In genomic region chr17:44647916-44648315, GRCm38 (mm10) we compare ENCODE assay signal across 20 mouse cellular contexts.
DNase-seq lines count a peak whose midpoint lies in the region; ATAC-seq and TF ChIP-seq lines count a peak whose summit lies in the region.
"Had no signal": no experiment of that assay in that cellular context is flagged by ENCODE, and none has a peak within 500 bp of the region (broad histone marks: within the 10 kb centered on the region; RNA-seq: fewer than 3 reads in every experiment).

No protein-coding gene starts in this region.

- no peak overlapping the region for H3K4me3 ChIP-seq in myocyte
- H3K4me3 ChIP-seq: forebrain, embryonic 12.5 days; heart, embryonic 13.5 days; intestine, embryonic 15.5 days; limb, embryonic 12.5 days; liver, embryonic 12.5 days; neural tube, embryonic 12.5 days had no signal

- ATAC-seq in frontal cortex, adult (ENCODE audit: low TSS enrichment), result 0 out of 2 replicates have a peak, but pooled peaks have one; percentile 22
- ATAC-seq: intestine, embryonic 15.5 days; liver, embryonic 12.5 days had no signal

- no peak for TF ChIP-seq POLR2A in myocyte (IDR thresholded peaks at IDR 0.05; ENCODE audit: insufficient read length, low read depth)

- H3K27me3 ChIP-seq in myocyte (ENCODE audit: control insufficient read depth, insufficient read depth, insufficient read length), result no peaks in the 10 kb centered on the region
- H3K27me3 ChIP-seq: CH12.LX; forebrain, embryonic 12.5 days; intestine, embryonic 15.5 days; limb, embryonic 12.5 days; liver, embryonic 12.5 days had no signal

- intact Hi-C loops in left cerebral cortex, postnatal 14 days (cut with DNase I), result no loop called here
- intact Hi-C loops in left cerebral cortex, postnatal 25 days (cut with DNase I), result no loop called here

- no peak for DNase-seq in frontal cortex, postnatal 14 days (ENCODE audit: low spot score in 2 of 2)
- peak; percentile 22 to 37 for DNase-seq in left cerebral cortex, postnatal 14 days (ENCODE audit: low spot score in 2 of 2)
- no peak for DNase-seq in left cerebral cortex, postnatal 25 days (ENCODE audit: low spot score in 2 of 2)
- DNase-seq in layer of hippocampus, adult 18-20 months (ENCODE audit: low spot score in 2 of 2), result peak; percentile 62 to 78
- DNase-seq in thymus, adult 18-20 months, result no peak
- DNase-seq: adrenal gland, postnatal 25 days; cerebellum, adult 18-20 months; lung, adult 2 months; right cerebral cortex, adult 18-20 months; thymus, postnatal 36 days had no signal

- H3ac ChIP-seq in myocyte (ENCODE audit: control insufficient read depth, insufficient read length), result no peak overlapping the region

- H3K36me3 ChIP-seq in myocyte (ENCODE audit: control insufficient read depth, insufficient read depth), result peaks cover 7% of the 10 kb centered on the region
- H3K36me3 ChIP-seq: forebrain, embryonic 12.5 days; heart, embryonic 13.5 days; intestine, embryonic 15.5 days; limb, embryonic 12.5 days; liver, embryonic 12.5 days; neural tube, embryonic 12.5 days had no signal

- peaks cover 53% of the 10 kb centered on the region for H3K79me2 ChIP-seq in myocyte (ENCODE audit: control insufficient read depth, insufficient read depth)

- no peak overlapping the region for H3K4me2 ChIP-seq in myocyte (ENCODE audit: low read depth)
- H3K4me2 ChIP-seq: forebrain, embryonic 12.5 days; heart, embryonic 13.5 days; hindbrain, embryonic 14.5 days; intestine, embryonic 15.5 days; limb, embryonic 12.5 days; liver, embryonic 12.5 days; neural tube, embryonic 12.5 days had no signal

TF ChIP-seq in myocyte, 11 proteins besides CTCF, POLR2A, EP300 and RAD21:
- TF ChIP-seq MYOG (IDR thresholded peaks at IDR 0.05; ENCODE audit: control insufficient read depth in 1 of 3, insufficient read depth in 1 of 3, insufficient read length in 2 of 3, low read depth in 2 of 3), result no peak
- peak in 2 of 3 experiments; percentile 9 to 56 for TF ChIP-seq MYOD1 (IDR thresholded peaks at IDR 0.05; ENCODE audit: control insufficient read depth in 1 of 3, insufficient read length in 2 of 3, low read depth in 2 of 3)

Comparison
In these comparisons a context has a peak if more than half of its experiments do, and no peak if none do; other contexts are left out.
1. DNase-seq: peak in left cerebral cortex, postnatal 14 days (2 of 2) and layer of hippocampus, adult 18-20 months (2 of 2); none in frontal cortex, postnatal 14 days (0 of 2), left cerebral cortex, postnatal 25 days (0 of 2) and thymus, adult 18-20 months (0 of 2).